In the genomic region with DNA sequence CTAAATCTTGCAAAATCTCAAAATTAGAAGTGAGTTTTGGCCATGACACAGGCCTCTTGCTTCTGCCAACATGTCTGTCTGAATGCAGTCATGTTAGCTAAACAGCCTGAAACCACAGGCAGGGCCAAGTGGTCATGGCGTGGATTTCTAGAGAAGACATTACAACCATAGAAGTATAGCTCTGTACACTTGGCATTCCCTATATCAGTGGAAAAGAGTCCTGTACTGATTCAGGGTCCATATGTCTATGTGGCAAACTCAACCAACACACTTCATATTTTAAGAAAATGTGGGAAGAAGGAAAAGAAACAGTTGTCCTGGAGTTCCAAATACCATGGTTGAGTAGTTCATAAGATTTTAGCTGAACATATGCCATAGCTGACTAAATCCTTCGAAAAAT, we compare ENCODE assay signal across 31 mouse cellular contexts. TPM values are rescaled to one million over a fixed set of nuclear protein-coding genes. Genes with fewer than 3 reads are reported as not detected.
DNase-seq lines count a peak whose midpoint lies in the region; ATAC-seq lines count a peak whose summit lies in the region.
"Had no signal": no experiment of that assay in that cellular context is flagged by ENCODE, and none has a peak within 500 bp of the region (broad histone marks: within the 10 kb centered on the region; RNA-seq: fewer than 3 reads in every experiment).

No protein-coding gene starts in this region.

- 81% methylated on average over 2 of the region's 2 CpGs for WGBS in embryonic facial prominence, embryonic 14.5 days
- 88% methylated on average over 2 of the region's 2 CpGs for WGBS in embryonic facial prominence, embryonic 10.5 days

- no peak for ATAC-seq in embryonic facial prominence, embryonic 14.5 days (ENCODE audit: low read depth)
- ATAC-seq: activated CD4-positive, CD25-positive, alpha-beta regulatory T cell, adult 4 months; midbrain, embryonic 15.5 days had no signal

- H3K4me2 ChIP-seq in embryonic facial prominence, embryonic 14.5 days (ENCODE audit: low read depth, low read length), result no peak overlapping the region
- H3K4me2 ChIP-seq: hindbrain, embryonic 15.5 days; kidney, embryonic 15.5 days; limb, embryonic 15.5 days; liver, embryonic 15.5 days; lung, embryonic 15.5 days; midbrain, embryonic 15.5 days; neural tube, embryonic 15.5 days; stomach, embryonic 15.5 days had no signal

- no peaks in the 10 kb centered on the region for H3K36me3 ChIP-seq in embryonic facial prominence, embryonic 14.5 days (ENCODE audit: control insufficient read depth, insufficient read depth, low read length)
- H3K36me3 ChIP-seq in embryonic facial prominence, embryonic 10.5 days (replicated peaks), result no peaks in the 10 kb centered on the region
- H3K36me3 ChIP-seq: hindbrain, embryonic 10.5 days; hindbrain, embryonic 15.5 days; kidney, embryonic 15.5 days; limb, embryonic 10.5 days; limb, embryonic 15.5 days; liver, embryonic 15.5 days; lung, embryonic 15.5 days; midbrain, embryonic 10.5 days; midbrain, embryonic 15.5 days; neural tube, embryonic 15.5 days; stomach, embryonic 15.5 days had no signal

- H3K4me3 ChIP-seq in embryonic facial prominence, embryonic 14.5 days (ENCODE audit: low read depth, low read length), result no peak overlapping the region
- no peak overlapping the region for H3K4me3 ChIP-seq in embryonic facial prominence, embryonic 10.5 days
- H3K4me3 ChIP-seq: hindbrain, embryonic 10.5 days; hindbrain, embryonic 15.5 days; kidney, embryonic 15.5 days; limb, embryonic 10.5 days; limb, embryonic 15.5 days; liver, embryonic 15.5 days; lung, embryonic 15.5 days; midbrain, embryonic 10.5 days; midbrain, embryonic 15.5 days; neural tube, embryonic 15.5 days; stomach, embryonic 15.5 days had no signal

- no peaks in the 10 kb centered on the region for H3K27me3 ChIP-seq in embryonic facial prominence, embryonic 14.5 days (replicated peaks; ENCODE audit: control insufficient read depth, insufficient read depth, low read length)
- H3K27me3 ChIP-seq in embryonic facial prominence, embryonic 10.5 days (replicated peaks; ENCODE audit: low read depth, poor library complexity, severe bottlenecking), result no peaks in the 10 kb centered on the region
- H3K27me3 ChIP-seq: CH12.LX; hindbrain, embryonic 15.5 days; kidney, embryonic 15.5 days; limb, embryonic 15.5 days; liver, embryonic 15.5 days; lung, embryonic 15.5 days; midbrain, embryonic 15.5 days; neural tube, embryonic 15.5 days; stomach, embryonic 15.5 days had no signal

- DNase-seq in embryonic facial prominence, embryonic 14.5 days (ENCODE audit: low spot score), result peak; percentile 12
- no peak for DNase-seq in embryonic facial prominence, embryonic 10.5 days (ENCODE audit: low spot score)
- DNase-seq in layer of hippocampus, adult 9-11 months, result peak; percentile 32
- DNase-seq in layer of hippocampus, adult 9-10 months (ENCODE audit: low spot score), result no peak
- DNase-seq in right cerebral cortex, adult 18-20 months, result peak; percentile 30
- DNase-seq in right cerebral cortex, postnatal 25 days, result no peak
- no peak for DNase-seq in spleen, postnatal 14 days (ENCODE audit: low spot score in 2 of 2)
- no peak for DNase-seq in heart, adult 9 months (ENCODE audit: low spot score in 2 of 2)
- DNase-seq: adrenal gland, adult 2 months; adrenal gland, postnatal 36 days; cerebellum, adult 8-10 months; cerebellum, postnatal 25 days; gastrocnemius, postnatal 10 days; heart, postnatal 14 days; kidney, adult 18-20 months; kidney, postnatal 25 days; retina, postnatal 1 day; thymus, postnatal 25 days had no signal

- no peak overlapping the region for H3K27ac ChIP-seq in embryonic facial prominence, embryonic 14.5 days (replicated peaks; ENCODE audit: low read depth, low read length)
- no peak overlapping the region for H3K27ac ChIP-seq in embryonic facial prominence, embryonic 10.5 days (replicated peaks)
- H3K27ac ChIP-seq: hindbrain, embryonic 10.5 days; hindbrain, embryonic 15.5 days; kidney, embryonic 15.5 days; limb, embryonic 10.5 days; limb, embryonic 15.5 days; liver, embryonic 15.5 days; lung, embryonic 15.5 days; midbrain, embryonic 10.5 days; midbrain, embryonic 15.5 days; neural tube, embryonic 15.5 days; stomach, embryonic 15.5 days had no signal

- no peak overlapping the region for H3K9ac ChIP-seq in embryonic facial prominence, embryonic 14.5 days (ENCODE audit: low read depth, low read length)
- H3K9ac ChIP-seq: hindbrain, embryonic 15.5 days; kidney, embryonic 15.5 days; limb, embryonic 15.5 days; liver, embryonic 15.5 days; lung, embryonic 15.5 days; midbrain, embryonic 15.5 days; neural tube, embryonic 15.5 days; stomach, embryonic 15.5 days had no signal

- H3K9me3 ChIP-seq in embryonic facial prominence, embryonic 14.5 days (ENCODE audit: control insufficient read depth, low read length), result no peaks in the 10 kb centered on the region
- H3K9me3 ChIP-seq in embryonic facial prominence, embryonic 10.5 days, result no peaks in the 10 kb centered on the region
- H3K9me3 ChIP-seq: hindbrain, embryonic 10.5 days; hindbrain, embryonic 15.5 days; kidney, embryonic 15.5 days; limb, embryonic 10.5 days; limb, embryonic 15.5 days; liver, embryonic 15.5 days; lung, embryonic 15.5 days; midbrain, embryonic 10.5 days; midbrain, embryonic 15.5 days; neural tube, embryonic 15.5 days; stomach, embryonic 15.5 days had no signal

- no peaks in the 10 kb centered on the region for H3K4me1 ChIP-seq in embryonic facial prominence, embryonic 14.5 days (ENCODE audit: control insufficient read depth, insufficient read depth, low read length)
- no peaks in the 10 kb centered on the region for H3K4me1 ChIP-seq in embryonic facial prominence, embryonic 10.5 days
- H3K4me1 ChIP-seq: hindbrain, embryonic 10.5 days; hindbrain, embryonic 15.5 days; kidney, embryonic 15.5 days; limb, embryonic 10.5 days; limb, embryonic 15.5 days; liver, embryonic 15.5 days; lung, embryonic 15.5 days; midbrain, embryonic 10.5 days; midbrain, embryonic 15.5 days; neural tube, embryonic 15.5 days; stomach, embryonic 15.5 days had no signal

RNA-seq across cellular contexts. Expression of a gene that starts 18.8 kb away (rescaled TPM):
- polyA plus RNA-seq in embryonic facial prominence, embryonic 14.5 days (2014; fragmentation: Nextera tagmentation; extraction: Ambion mirVana), result 2.5 and 2.7 TPM in 2 replicates
- polyA plus RNA-seq in embryonic facial prominence, embryonic 10.5 days (2016; fragmentation: Nextera tagmentation; extraction: Ambion mirVana), result 1.3 and 1.5 TPM in 2 replicates

Comparison
In these comparisons a context has a peak if more than half of its experiments do, and no peak if none do; other contexts are left out.
1. DNase-seq: peak in embryonic facial prominence, embryonic 14.5 days (single experiment), layer of hippocampus, adult 9-11 months (single experiment) and right cerebral cortex, adult 18-20 months (single experiment); none in embryonic facial prominence, embryonic 10.5 days (single experiment), layer of hippocampus, adult 9-10 months (single experiment), right cerebral cortex, postnatal 25 days (single experiment), spleen, postnatal 14 days (0 of 2) and heart, adult 9 months (0 of 2).